Mouse (Mus musculus): Measurements from ENCODE around the gene Frmd4a. TPM values are rescaled to one million over a fixed set of nuclear protein-coding genes. Genes with fewer than 3 reads are reported as not detected.
A peak's percentile ranks its signal among the peaks of the same experiment; 100 is the strongest.

The Frmd4a gene
- polyA plus RNA-seq, 1 experiment from 2014 or later = 16.0 TPM

- H3K4me1 ChIP-seq (replicated peaks) = no peaks in the 10 kb centered on the region
- 84% methylated on average over 10 of the region's 10 CpGs for WGBS (ENCODE audit: insufficient replicate concordance)
- no peak overlapping the region for H3K4me3 ChIP-seq (replicated peaks)
- H3K9ac ChIP-seq = no peak overlapping the region
- H3K36me3 ChIP-seq (replicated peaks) = peaks cover 73% of the 10 kb centered on the region
- H3K4me2 ChIP-seq = no peak overlapping the region
- no peak for ATAC-seq (ENCODE audit: insufficient read depth)
- no peaks in the 10 kb centered on the region for H3K9me3 ChIP-seq (replicated peaks)
- H3K27ac ChIP-seq (replicated peaks) = no peak overlapping the region
- no peaks in the 10 kb centered on the region for H3K27me3 ChIP-seq
These were observed 612.8 kb downstream of the Frmd4a start for GRCm38 (mm10) chr2:4630197-4630835.

DNA sequence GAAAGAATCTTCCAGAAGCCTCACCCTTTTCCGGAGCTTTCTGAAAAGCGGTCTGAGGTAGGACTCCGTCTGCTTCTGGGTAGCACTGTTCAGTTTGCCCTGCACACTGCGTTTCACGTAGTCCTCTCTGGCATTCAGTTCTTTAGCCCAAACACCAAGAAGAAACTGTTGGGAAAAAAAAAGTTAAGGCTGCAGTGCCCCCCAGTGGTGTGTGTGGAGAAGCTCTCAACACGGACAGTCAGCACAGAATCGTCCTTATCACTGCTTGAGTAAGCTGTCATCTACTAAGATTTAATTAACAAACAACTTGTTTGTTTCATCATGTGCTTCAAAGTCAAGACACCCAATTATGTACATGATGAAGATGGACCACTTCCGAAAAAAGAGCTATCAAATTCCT, 618.3 kb downstream of the Frmd4a start:
- Histone ChIP-seq H3K4me1 (replicated peaks) (no peaks in the 10 kb centered on the region), H3K9me3 (replicated peaks) (no peaks in the 10 kb centered on the region), H3K9ac (no peak overlapping the region), H3K36me3 (replicated peaks) (peaks cover 92% of the 10 kb centered on the region), H3K27me3 (no peaks in the 10 kb centered on the region), H3K27ac (replicated peaks) (no peak overlapping the region), H3K4me3 (replicated peaks) (no peak overlapping the region), H3K4me2 (no peak overlapping the region)
- 83% methylated on average over 8 of the region's 8 CpGs for WGBS (ENCODE audit: insufficient replicate concordance)
- no peak for ATAC-seq (ENCODE audit: insufficient read depth)

DNA sequence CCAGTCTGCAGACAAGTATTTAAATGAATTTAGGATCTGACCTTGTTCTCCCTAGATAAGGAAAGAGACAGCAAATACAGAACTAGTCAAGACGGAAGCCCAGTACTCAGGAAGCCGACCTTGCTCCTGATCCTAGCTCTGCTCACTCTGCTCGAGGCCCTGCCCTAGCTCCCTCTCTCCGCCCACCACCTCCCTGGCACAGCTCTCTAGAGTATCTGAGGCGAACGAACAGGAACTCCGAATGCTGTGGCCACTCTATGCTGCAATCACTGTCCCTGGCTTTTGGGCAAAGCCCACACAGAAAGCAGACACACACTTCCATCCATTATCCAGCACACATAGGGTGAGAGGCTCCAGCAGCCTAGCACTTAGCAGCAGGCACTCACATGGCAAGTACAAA, 619.1 kb downstream of the Frmd4a start:
- Histone ChIP-seq H3K4me2 (no peak overlapping the region), H3K27ac (replicated peaks) (no peak overlapping the region), H3K9ac (no peak overlapping the region), H3K36me3 (replicated peaks) (peaks cover 89% of the 10 kb centered on the region), H3K9me3 (replicated peaks) (no peaks in the 10 kb centered on the region), H3K4me1 (replicated peaks) (no peaks in the 10 kb centered on the region), H3K4me3 (replicated peaks) (no peak overlapping the region), H3K27me3 (no peaks in the 10 kb centered on the region)
- ATAC-seq (ENCODE audit: insufficient read depth) = no peak
- 72% methylated on average over 7 of the region's 7 CpGs for WGBS (ENCODE audit: insufficient replicate concordance)

DNA sequence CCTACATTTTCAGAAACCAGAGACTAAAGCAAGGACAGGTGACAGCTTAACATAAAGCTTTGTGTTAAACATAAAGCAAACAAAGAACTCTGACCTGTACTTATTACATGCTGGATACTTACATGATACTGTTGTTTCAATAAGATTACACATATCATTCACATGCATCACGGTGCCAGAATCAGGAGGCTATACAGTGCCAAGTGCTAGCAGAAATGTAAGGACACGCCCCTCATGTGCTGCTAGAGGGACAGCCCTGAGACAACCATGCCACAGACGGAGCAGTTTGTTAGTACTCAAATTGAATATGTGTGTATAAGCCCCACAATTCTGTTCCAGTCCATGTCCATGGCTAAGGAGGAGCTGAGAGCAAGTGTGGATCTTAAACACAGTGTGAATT, 620.7 kb downstream of the Frmd4a start:
- no peak overlapping the region for H3K4me3 ChIP-seq (replicated peaks)
- WGBS (ENCODE audit: insufficient replicate concordance) = 78% methylated on average over 3 of the region's 3 CpGs
- H3K4me1 ChIP-seq (replicated peaks) = no peaks in the 10 kb centered on the region
- H3K36me3 ChIP-seq (replicated peaks) = peaks cover 89% of the 10 kb centered on the region
- H3K9me3 ChIP-seq (replicated peaks) = no peaks in the 10 kb centered on the region
- no peak for ATAC-seq (ENCODE audit: insufficient read depth)
- no peak overlapping the region for H3K9ac ChIP-seq
- no peak overlapping the region for H3K4me2 ChIP-seq
- H3K27me3 ChIP-seq = no peaks in the 10 kb centered on the region
- no peak overlapping the region for H3K27ac ChIP-seq (replicated peaks)

- Histone ChIP-seq H3K27ac (replicated peaks) (no peak overlapping the region), H3K4me3 (replicated peaks) (no peak overlapping the region), H3K27me3 (no peaks in the 10 kb centered on the region), H3K9ac (no peak overlapping the region), H3K4me1 (replicated peaks) (peaks cover 9% of the 10 kb centered on the region), H3K36me3 (replicated peaks) (peaks cover 58% of the 10 kb centered on the region), H3K9me3 (replicated peaks) (no peaks in the 10 kb centered on the region), H3K4me2 (no peak overlapping the region)
- no peak for ATAC-seq (ENCODE audit: insufficient read depth)
- WGBS (ENCODE audit: insufficient replicate concordance) = 79% methylated on average over 4 of the region's 4 CpGs
These were observed 627.5 kb downstream of the Frmd4a start for GRCm38 (mm10) chr2:4645066-4645465.

- H3K27me3 ChIP-seq = no peaks in the 10 kb centered on the region
- no peaks in the 10 kb centered on the region for H3K9me3 ChIP-seq (replicated peaks)
- WGBS (ENCODE audit: insufficient replicate concordance) = 83% methylated on average over 4 of the region's 4 CpGs
- peaks cover 17% of the 10 kb centered on the region for H3K4me1 ChIP-seq (replicated peaks)
- no peak overlapping the region for H3K4me2 ChIP-seq
- H3K27ac ChIP-seq (replicated peaks) = no peak overlapping the region
- no peak for ATAC-seq (ENCODE audit: insufficient read depth)
- H3K36me3 ChIP-seq (replicated peaks) = peaks cover 36% of the 10 kb centered on the region
- H3K9ac ChIP-seq = no peak overlapping the region
- no peak overlapping the region for H3K4me3 ChIP-seq (replicated peaks)
These were observed 630.6 kb downstream of the Frmd4a start for GRCm38 (mm10) chr2:4648094-4648493.

DNA sequence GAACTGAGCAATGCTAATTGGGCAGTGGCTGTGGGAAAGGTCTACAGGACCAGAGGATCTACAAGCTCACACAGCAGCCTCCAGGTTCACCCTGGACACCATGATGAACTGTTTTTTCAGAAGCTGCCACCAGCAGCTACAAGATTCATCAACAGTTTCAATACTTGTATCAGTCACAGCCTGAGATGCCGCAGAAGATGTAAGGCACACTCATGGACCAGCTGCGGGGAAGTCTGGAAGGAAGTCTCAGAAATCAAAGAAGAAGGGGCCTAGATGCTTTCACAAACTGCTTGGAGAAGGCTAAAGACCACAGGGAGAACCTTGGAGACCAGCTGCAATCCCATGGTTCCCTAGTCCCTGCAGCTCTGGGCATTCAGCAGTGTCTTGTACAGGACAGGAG, 632.1 kb downstream of the Frmd4a start:
- 85% methylated on average over 2 of the region's 2 CpGs for WGBS (ENCODE audit: insufficient replicate concordance)
- H3K4me2 ChIP-seq = peak overlapping the region; percentile 77
- ATAC-seq (ENCODE audit: insufficient read depth) = no peak
- H3K9ac ChIP-seq = no peak overlapping the region
- peaks cover 17% of the 10 kb centered on the region for H3K4me1 ChIP-seq (replicated peaks)
- no peaks in the 10 kb centered on the region for H3K27me3 ChIP-seq
- H3K36me3 ChIP-seq (replicated peaks) = peaks cover 27% of the 10 kb centered on the region
- no peaks in the 10 kb centered on the region for H3K9me3 ChIP-seq (replicated peaks)
- no peak overlapping the region for H3K27ac ChIP-seq (replicated peaks)
- 0 out of 2 replicates have a peak overlapping the region, but pooled peaks have one; percentile 86 for H3K4me3 ChIP-seq (replicated peaks)

DNA sequence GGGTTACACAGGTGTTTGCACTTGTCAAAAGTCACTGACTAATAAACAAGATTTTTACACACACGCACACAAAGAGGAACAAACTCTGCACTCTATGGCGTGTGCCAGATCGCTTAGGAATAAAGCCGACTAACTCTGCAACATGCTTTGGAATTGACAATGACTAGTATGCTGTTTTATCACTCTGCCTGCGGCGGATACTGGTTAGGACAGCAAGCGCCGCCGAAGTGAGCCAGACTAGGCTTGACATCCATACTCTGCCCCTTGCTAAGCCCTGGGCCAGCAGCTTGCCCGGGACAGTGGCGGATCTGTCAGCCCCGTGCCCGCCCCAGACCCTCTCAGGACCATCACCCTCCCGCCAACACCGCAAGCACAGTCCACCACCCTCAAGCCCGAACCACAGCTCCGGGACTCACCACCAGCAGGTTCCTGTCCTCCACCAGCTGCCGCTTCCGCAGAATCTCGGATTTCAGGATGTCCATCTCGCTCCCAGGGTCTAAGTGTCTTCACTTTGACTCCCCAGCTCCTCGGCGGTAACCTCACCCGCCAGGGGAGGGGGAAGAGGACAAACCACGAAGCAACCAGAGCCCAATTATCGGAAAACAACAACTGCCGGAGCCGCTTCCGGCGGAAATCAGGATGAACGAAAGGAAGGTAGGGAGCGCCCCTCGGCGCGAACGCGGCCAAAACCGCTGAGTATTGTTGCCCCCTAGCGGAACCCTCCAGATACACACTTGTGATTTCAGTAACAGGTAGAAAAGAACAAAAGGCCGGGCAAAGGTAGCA, 634.2 kb downstream of the Frmd4a start, which contains the start of gene Prpf18:
Gene Prpf18 (minus strand): TSS at position 614 of the 786 bp plus-strand sequence.
- Histone ChIP-seq H3K4me1 (replicated peaks) (peaks cover 17% of the 10 kb centered on the region), H3K9me3 (replicated peaks) (no peaks in the 10 kb centered on the region), H3K27me3 (no peaks in the 10 kb centered on the region), H3K4me3 (replicated peaks) (peak within 1 kb of the TSS; percentile 86), H3K36me3 (replicated peaks) (peaks cover 11% of the 10 kb centered on the region), H3K9ac (peak within 1 kb of the TSS; percentile 90), H3K27ac (replicated peaks) (peak within 1 kb of the TSS; percentile 86), H3K4me2 (peak within 1 kb of the TSS; percentile 77)
- peak; percentile 90 for ATAC-seq (ENCODE audit: insufficient read depth)
- WGBS (ENCODE audit: insufficient replicate concordance) = under 1% methylated on average over 40 of the region's 40 CpGs

DNA sequence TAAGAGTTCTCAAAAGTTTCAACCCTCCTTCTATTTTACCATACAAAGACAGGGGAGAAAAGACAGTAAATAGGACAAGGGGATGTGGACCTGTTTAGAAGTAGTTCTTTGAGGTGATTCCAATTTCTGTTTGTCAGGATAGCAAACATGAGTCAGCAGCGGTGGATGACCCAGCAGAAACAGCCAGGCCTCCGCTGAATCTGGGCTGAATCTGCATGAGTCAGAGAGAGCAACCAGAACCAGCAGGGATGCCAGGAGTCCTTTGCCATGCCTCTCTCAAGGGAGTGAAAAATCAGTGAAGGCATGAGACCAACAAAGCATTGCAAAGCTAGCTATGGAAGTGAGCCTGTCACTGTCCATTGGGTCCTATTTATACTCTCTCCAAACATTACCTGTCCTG, 643.2 kb downstream of the Frmd4a start:
- H3K9ac ChIP-seq = no peak overlapping the region
- 43% methylated on average over 2 of the region's 2 CpGs for WGBS (ENCODE audit: insufficient replicate concordance)
- no peak overlapping the region for H3K4me3 ChIP-seq (replicated peaks)
- ATAC-seq (ENCODE audit: insufficient read depth) = peak; percentile 42
- H3K9me3 ChIP-seq (replicated peaks) = no peaks in the 10 kb centered on the region
- H3K36me3 ChIP-seq (replicated peaks) = no peaks in the 10 kb centered on the region
- no peaks in the 10 kb centered on the region; the same call in 1 of the 2 replicates for H3K27me3 ChIP-seq
- H3K4me1 ChIP-seq (replicated peaks) = no peaks in the 10 kb centered on the region
- no peak overlapping the region for H3K4me2 ChIP-seq
- H3K27ac ChIP-seq (replicated peaks) = no peak overlapping the region

Data from liver, embryonic 15.5 days (tissue).